ENCODE assay signal across 9 mouse cellular contexts in the genomic region with DNA sequence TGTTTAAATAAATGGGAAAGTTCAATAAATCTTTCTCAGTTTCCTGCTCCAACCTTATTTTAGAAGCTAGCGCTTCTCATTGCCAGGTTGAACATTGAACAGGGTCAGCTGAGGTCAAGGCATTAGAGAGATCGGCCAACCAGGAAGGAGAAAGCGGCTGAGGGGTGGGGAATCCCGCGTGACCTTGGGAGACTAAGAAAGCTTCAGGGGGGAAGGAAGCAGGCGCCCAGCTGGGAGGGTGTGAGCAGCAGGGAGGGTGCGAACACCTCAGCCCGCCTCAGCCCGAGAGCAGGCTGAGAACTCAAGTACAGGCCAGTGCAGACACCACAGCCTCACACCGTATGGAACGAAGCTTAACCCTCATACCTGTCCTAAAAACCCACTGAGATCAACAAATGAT. TPM values are rescaled to one million over a fixed set of nuclear protein-coding genes. Genes with fewer than 3 reads are reported as not detected.
DNase-seq lines count a peak whose midpoint lies in the region; ATAC-seq lines count a peak whose summit lies in the region.
"Had no signal": no experiment of that assay in that cellular context is flagged by ENCODE, and none has a peak within 500 bp of the region (broad histone marks: within the 10 kb centered on the region; RNA-seq: fewer than 3 reads in every experiment).

No protein-coding gene starts in this region.

- H3K9ac ChIP-seq in heart, embryonic 14.5 days (ENCODE audit: low read length): 0 out of 2 replicates have a peak overlapping the region, but pooled peaks have one; percentile 8
- no peak overlapping the region for H3K9ac ChIP-seq in hindbrain, embryonic 16.5 days (ENCODE audit: low read depth, low read length)
- H3K9ac ChIP-seq: embryonic facial prominence, embryonic 13.5 days had no signal

- H3K4me1 ChIP-seq in heart, embryonic 14.5 days (ENCODE audit: control insufficient read depth in 2 of 2, insufficient read depth in 2 of 2, low read length in 2 of 2): peaks cover 3 to 17% of the 10 kb centered on the region in 2 experiments
- H3K4me1 ChIP-seq in hindbrain, embryonic 16.5 days (ENCODE audit: control insufficient read depth, insufficient read depth, low read depth, low read length): peaks cover 8% of the 10 kb centered on the region; the same call in 1 of the 2 replicates

- ATAC-seq in heart, embryonic 14.5 days (ENCODE audit: insufficient number of reproducible peaks, insufficient read depth, low FRiP score, low read depth): no peak
- ATAC-seq in hindbrain, embryonic 16.5 days: no peak

- H3K4me3 ChIP-seq in heart, embryonic 14.5 days (ENCODE audit: control insufficient read depth in 1 of 2, insufficient read depth in 1 of 2, low read depth in 1 of 2, low read length in 2 of 2): no peak overlapping the region
- H3K4me3 ChIP-seq in hindbrain, embryonic 16.5 days (ENCODE audit: low read length): no peak overlapping the region
- H3K4me3 ChIP-seq: embryonic facial prominence, embryonic 13.5 days had no signal

- H3K36me3 ChIP-seq in heart, embryonic 14.5 days (ENCODE audit: control insufficient read depth, insufficient read depth, low read length): peaks cover 19% of the 10 kb centered on the region
- no peaks in the 10 kb centered on the region for H3K36me3 ChIP-seq in hindbrain, embryonic 16.5 days (ENCODE audit: control insufficient read depth, insufficient read depth, low read length)

- H3K27ac ChIP-seq in heart, embryonic 14.5 days (replicated peaks in 1 of 2; ENCODE audit: control insufficient read depth in 1 of 2, insufficient read depth in 1 of 2, low read depth in 2 of 2, low read length in 2 of 2): no peak overlapping the region
- no peak overlapping the region for H3K27ac ChIP-seq in hindbrain, embryonic 16.5 days (ENCODE audit: low read depth, low read length)
- H3K27ac ChIP-seq: embryonic facial prominence, embryonic 13.5 days had no signal

- WGBS in heart, embryonic 14.5 days: 21% methylated on average over 11 of the region's 11 CpGs
- 8% methylated on average over 11 of the region's 11 CpGs for WGBS in large intestine, adult 2 months
- WGBS in hindbrain, embryonic 16.5 days: 62% methylated on average over 11 of the region's 11 CpGs

- H3K9me3 ChIP-seq in heart, embryonic 14.5 days (ENCODE audit: control insufficient read depth, low read length): no peaks in the 10 kb centered on the region
- no peaks in the 10 kb centered on the region for H3K9me3 ChIP-seq in hindbrain, embryonic 16.5 days (ENCODE audit: control insufficient read depth, low read length)
- H3K9me3 ChIP-seq: embryonic facial prominence, embryonic 13.5 days had no signal

- DNase-seq in adrenal gland, adult (ENCODE audit: inconsistent age in 2 of 2, low spot score in 1 of 2): peak; percentile 77 to 88
- no peak for DNase-seq in adrenal gland, adult 18-20 months (ENCODE audit: low spot score in 2 of 2)
- peak; percentile 80 for DNase-seq in large intestine, adult 2 months (ENCODE audit: low read depth, low spot score)
- peak; percentile 46 for DNase-seq in skeletal muscle tissue, adult 2 months (ENCODE audit: low read depth, low spot score)
- DNase-seq in cerebellum, adult 9-10 months: no peak
- no peak for DNase-seq in layer of hippocampus, adult 18-20 months (ENCODE audit: low spot score in 2 of 2)

- no peaks in the 10 kb centered on the region for H3K27me3 ChIP-seq in heart, embryonic 14.5 days (ENCODE audit: control insufficient read depth, insufficient read depth, low read length)
- H3K27me3 ChIP-seq in hindbrain, embryonic 16.5 days (replicated peaks; ENCODE audit: control insufficient read depth, insufficient read depth, low read length): no peaks in the 10 kb centered on the region
- H3K27me3 ChIP-seq: embryonic facial prominence, embryonic 13.5 days had no signal

- peak overlapping the region; percentile 8; the same call in 1 of the 2 replicates for H3K4me2 ChIP-seq in heart, embryonic 14.5 days (ENCODE audit: low read length)
- H3K4me2 ChIP-seq in hindbrain, embryonic 16.5 days (ENCODE audit: low read length): no peak overlapping the region
- H3K4me2 ChIP-seq: embryonic facial prominence, embryonic 13.5 days had no signal

RNA-seq across cellular contexts. Expression of a gene that starts 22.8 kb away (rescaled TPM):
- 10 to 100 TPM; 28.5 to 30.9 TPM for total RNA-seq in adrenal gland, adult 18-20 months (2021)
- polyA plus RNA-seq in heart, embryonic 14.5 days (2014; fragmentation: Nextera tagmentation; extraction: Ambion mirVana): 8.6 and 8.9 TPM in 2 replicates
- 19.1 and 27.3 TPM in 2 replicates for polyA plus RNA-seq in large intestine, adult 2 months (2012; rRNA removed)
- total RNA-seq in layer of hippocampus, adult 18-20 months (2021): 10 to 100 TPM; 57.2 to 57.9 TPM
- 13.0 and 14.8 TPM in 2 replicates for polyA plus RNA-seq in hindbrain, embryonic 16.5 days (2015; fragmentation: Nextera tagmentation; extraction: Ambion mirVana)

Comparison
In these comparisons a context has a peak if more than half of its experiments do, and no peak if none do; other contexts are left out.
1. DNase-seq: peak in adrenal gland, adult (2 of 2), large intestine, adult 2 months (single experiment) and skeletal muscle tissue, adult 2 months (single experiment); none in adrenal gland, adult 18-20 months (0 of 2), cerebellum, adult 9-10 months (single experiment) and layer of hippocampus, adult 18-20 months (0 of 2).